Mouse (Mus musculus): ENCODE measurements around the gene Garnl3.
"Not testable (repeated sequence)": the region's sequence is repeated elsewhere in the genome, so short reads cannot be mapped to it uniquely, and the experiment has no call there.

Gene Garnl3

GRCm38 (mm10) chr2:33018026-33018425 lies 113.4 kb downstream of the Garnl3 start:
- peak; percentile 67 for DNase-seq

GRCm38 (mm10) chr2:33017191-33017590 lies 114.3 kb downstream of the Garnl3 start:
- DNase-seq, result no peak

- no peak for DNase-seq
Measured at GRCm38 (mm10) chr2:33014877-33015276, 116.6 kb downstream of the Garnl3 start.

GRCm38 (mm10) chr2:33009055-33009454 lies 122.4 kb downstream of the Garnl3 start:
- not testable (repeated sequence) for DNase-seq

GRCm38 (mm10) chr2:33005041-33005440 lies 126.4 kb downstream of the Garnl3 start:
- no peak for DNase-seq

- no peak for DNase-seq
Measured at GRCm38 (mm10) chr2:33002144-33002543, 129.3 kb downstream of the Garnl3 start.

GRCm38 (mm10) chr2:32999752-33000151 lies 131.7 kb downstream of the Garnl3 start:
- DNase-seq, result no peak

- DNase-seq, result no peak
Measured at GRCm38 (mm10) chr2:32997792-32998191, 133.7 kb downstream of the Garnl3 start.

- DNase-seq, result no peak
Measured at GRCm38 (mm10) chr2:32997081-32997480, 134.4 kb downstream of the Garnl3 start.

- DNase-seq, result no peak
Measured at GRCm38 (mm10) chr2:32992130-32992529, 139.3 kb downstream of the Garnl3 start.

- no peak for DNase-seq
Measured at GRCm38 (mm10) chr2:32990167-32990832, 141.2 kb downstream of the Garnl3 start.

- DNase-seq, result no peak
Measured at GRCm38 (mm10) chr2:32989376-32989775, 142.1 kb downstream of the Garnl3 start.

GRCm38 (mm10) chr2:32985844-32986243 lies 145.6 kb downstream of the Garnl3 start:
- DNase-seq, result no peak

- no peak for DNase-seq
Measured at GRCm38 (mm10) chr2:32983617-32984016, 147.8 kb downstream of the Garnl3 start.

GRCm38 (mm10) chr2:32982700-32983099 lies 148.8 kb downstream of the Garnl3 start:
- no peak for DNase-seq

GRCm38 (mm10) chr2:32981725-32982271 lies 149.7 kb downstream of the Garnl3 start, which contains the start of gene Slc2a8:
Gene Slc2a8 (minus strand): TSS chr2:32982083.
- DNase-seq, result peak; percentile 87

- peak; percentile 22 for DNase-seq
Measured at GRCm38 (mm10) chr2:32981281-32981680, 150.2 kb downstream of the Garnl3 start.

- no peak for DNase-seq
Measured at GRCm38 (mm10) chr2:32979675-32980074, 151.8 kb downstream of the Garnl3 start.

GRCm38 (mm10) chr2:32978675-32979074 lies 152.8 kb downstream of the Garnl3 start:
- no peak for DNase-seq

- no peak for DNase-seq
Measured at GRCm38 (mm10) chr2:32977114-32977513, 154.3 kb downstream of the Garnl3 start.

GRCm38 (mm10) chr2:32974216-32974615 lies 157.2 kb downstream of the Garnl3 start:
- no peak for DNase-seq

- DNase-seq, result no peak
Measured at GRCm38 (mm10) chr2:32971235-32971634, 160.2 kb downstream of the Garnl3 start.

GRCm38 (mm10) chr2:32969326-32969725 lies 162.1 kb downstream of the Garnl3 start:
- no peak for DNase-seq

- no peak for DNase-seq
Measured at GRCm38 (mm10) chr2:32968024-32968614, 163.3 kb downstream of the Garnl3 start.

Data from lung, postnatal 14 days (tissue).